Mouse (Mus musculus) forebrain, postnatal 0 days (tissue): ENCODE results near the gene Rps27rt. TPM values are rescaled to one million over a fixed set of nuclear protein-coding genes. Genes with fewer than 3 reads are reported as not detected.

Experiments
- ATAC-seq: fragments of 200-750 bp; cut with Nextera tagmentation; 2 replicates; pipeline ENCODE4 v1.8.0; 2017; ENCODE audit warnings: mild to moderate bottlenecking, moderate library complexity
- DNase-seq: peaks from one replicate; pipeline ENCODE4 v3.0.0-alpha.2; 2015
- H3K27ac ChIP-seq: fragments of 300-500 bp; sonication (generic); 2 replicates; pipeline ENCODE4 v1.5.1; 2014; ENCODE audit warnings: low read depth, mild to moderate bottlenecking, antibody characterized with exemption, low read length, moderate library complexity, mixed read lengths
- H3K27me3 ChIP-seq: fragments of 300-500 bp; sonication (generic); 2 replicates; pipeline ENCODE4 v1.6.1; 2014; ENCODE audit warnings: mild to moderate bottlenecking, low read length, mixed read lengths; ENCODE audit not compliant: insufficient read depth
- H3K36me3 ChIP-seq: fragments of 300-500 bp; sonication (generic); 2 replicates; pipeline ENCODE4 v1.6.1; 2014; ENCODE audit warnings: mild to moderate bottlenecking, moderate library complexity; ENCODE audit not compliant: insufficient read depth
- H3K4me1 ChIP-seq: fragments of 300-500 bp; sonication (generic); 2 replicates; pipeline ENCODE4 v1.6.1; 2014; ENCODE audit warnings: antibody characterized with exemption; ENCODE audit not compliant: insufficient read depth
- H3K4me2 ChIP-seq: fragments of 300-500 bp; sonication (generic); 2 replicates; pipeline ENCODE4 v1.6.1; 2014; ENCODE audit warnings: low read depth, mild to moderate bottlenecking, moderate library complexity
- H3K4me3 ChIP-seq: fragments of 300-500 bp; sonication (generic); 2 replicates; pipeline ENCODE4 v1.5.1; 2014; ENCODE audit warnings: low read depth, low read length, mixed read lengths
- H3K9ac ChIP-seq: fragments of 300-500 bp; sonication (generic); 2 replicates; pipeline ENCODE4 v1.6.1; 2014; ENCODE audit warnings: mild to moderate bottlenecking
- H3K9me3 ChIP-seq: fragments of 300-500 bp; sonication (generic); 2 replicates; pipeline ENCODE4 v1.6.1; 2016; ENCODE audit warnings: low read length
- CTCF ChIP-seq: sonication (generic); IDR thresholded peaks from 2 replicates; pipeline ENCODE4 v1.5.1; 2016; ENCODE audit warnings: antibody characterized with exemption, control low read depth, low read depth
- WGBS: fragments of 180-500 bp; shearing (Covaris S2); extraction: QIAGEN DNeasy Blood & Tissue Kit; methylation state at CpG from one replicate; pipeline ENCODE4 v1.1.7; 2014; 5-methylcytosine and 5-hydroxymethylcytosine counted together
- polyA plus RNA-seq: library from polyadenylated mRNA; unstranded; fragments of >200 nt; fragmentation: Nextera tagmentation; extraction: Ambion mirVana; gene quantifications from 2 replicates; pipeline ENCODE4 v1.2.1, GENCODE M21; 2015
- total RNA-seq: library from RNA; depleted of rRNA; stranded (reverse); fragments of >200 nt; gene quantifications from 2 replicates; pipeline ENCODE4 v1.2.3, GENCODE M21; 2014; rRNA removed

Gene Rps27rt
- total and polyA plus RNA-seq, 2 experiments from 2014 or later = 15.0 to 292 TPM

DNA sequence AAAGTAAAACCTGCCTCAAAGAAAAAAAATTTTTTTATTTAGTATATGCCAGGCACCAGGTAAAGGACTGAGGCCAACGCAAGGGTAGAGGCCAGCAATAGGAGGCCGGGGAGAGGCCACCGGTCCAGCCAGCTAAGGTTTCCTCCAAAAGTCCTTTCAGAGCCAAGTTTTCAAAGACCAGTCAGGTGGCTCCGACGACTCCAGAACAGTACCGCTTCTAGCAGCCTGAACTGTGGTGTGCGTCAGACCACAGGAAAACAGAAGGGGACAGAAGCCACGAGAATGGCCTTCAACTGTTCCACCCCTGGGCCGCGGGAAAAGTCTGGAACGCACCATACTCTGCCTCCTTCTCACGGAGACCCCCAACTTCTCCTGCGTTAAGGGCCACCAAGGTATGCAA lies 49.9 kb downstream of the Rps27rt start:
- peak overlapping the region; percentile 96 for H3K4me2 ChIP-seq
- 25% methylated on average over 13 of the region's 13 CpGs for WGBS
- no peaks in the 10 kb centered on the region for H3K9me3 ChIP-seq
- no peak for TF ChIP-seq CTCF
- H3K9ac ChIP-seq = peak overlapping the region; percentile 73
- H3K4me1 ChIP-seq = 0 out of 2 replicates have a peak, but pooled peaks cover 4% of the 10 kb centered on the region
- H3K4me3 ChIP-seq = peak overlapping the region; percentile 73
- no peak overlapping the region for H3K27ac ChIP-seq
- ATAC-seq (no peak), DNase-seq (no peak)
- no peaks in the 10 kb centered on the region for H3K36me3 ChIP-seq
- no peaks in the 10 kb centered on the region for H3K27me3 ChIP-seq

Other genes with a start within 250 kb of the Rps27rt start
- gene Cmtm7, start 200.9 kb downstream of the Rps27rt start, total RNA-seq = 4.9 and 6.0 TPM in 2 replicates
- gene Cmtm7, start 200.9 kb downstream of the Rps27rt start, polyA plus RNA-seq = 9.5 and 11.6 TPM in 2 replicates
- 1.2 and 2.1 TPM in 2 replicates for gene Cmtm8, start 138.6 kb downstream of the Rps27rt start, total RNA-seq
- 6.0 and 6.2 TPM in 2 replicates for gene Cmtm8, start 138.6 kb downstream of the Rps27rt start, polyA plus RNA-seq
- 73.8 and 86.0 TPM in 2 replicates for gene Gpd1l, start 48.8 kb downstream of the Rps27rt start, total RNA-seq
- 45.1 and 47.0 TPM in 2 replicates for gene Gpd1l, start 48.8 kb downstream of the Rps27rt start, polyA plus RNA-seq
- 19.2 and 22.4 TPM in 2 replicates for gene Osbpl10, start 4.2 kb downstream of the Rps27rt start, total RNA-seq
- 2.8 and 3.0 TPM in 2 replicates for gene Osbpl10, start 4.2 kb downstream of the Rps27rt start, polyA plus RNA-seq